Mouse (Mus musculus): ENCODE results near the gene Psmb3. TPM values are rescaled to one million over a fixed set of nuclear protein-coding genes. Genes with fewer than 3 reads are reported as not detected.

Gene Psmb3
- polyA plus RNA-seq, 3 experiments from 2014 or later, result 461 to 576 (median 475) TPM

- ATAC-seq, result no peak
Observed at GRCm38 (mm10) chr11:97758125-97758524, 54.9 kb downstream of the Psmb3 start.

GRCm38 (mm10) chr11:97758942-97759341 is 55.7 kb downstream of the Psmb3 start:
- no peak for ATAC-seq

- no peak for ATAC-seq
Observed at GRCm38 (mm10) chr11:97761638-97762037, 58.4 kb downstream of the Psmb3 start.

Other genes starting within 250 kb of the Psmb3 start
- gene 4933428G20Rik, start 203.1 kb upstream of the Psmb3 start, polyA plus RNA-seq (2017; shearing (Covaris generic)), result not detected
- not detected for gene Srcin1, start 127.2 kb upstream of the Psmb3 start, polyA plus RNA-seq (2017; shearing (Covaris generic))
- gene Epop, start 73.7 kb upstream of the Psmb3 start, polyA plus RNA-seq (2017; shearing (Covaris generic)), result under 1 TPM; 0.24 to 0.48 (median 0.45) TPM
- gene Mllt6, start 40.0 kb upstream of the Psmb3 start, polyA plus RNA-seq (2017; shearing (Covaris generic)), result 10 to 100 TPM; 13.4 to 17.0 (median 14.6) TPM
- gene Cisd3, start 17.6 kb upstream of the Psmb3 start, polyA plus RNA-seq (2017; shearing (Covaris generic)), result 100 to 1,000 TPM in 1 of 3 experiments, 10 to 100 TPM in 2; 69.0 to 129 (median 86.9) TPM
- 1 to 10 TPM; 4.6 to 6.9 (median 5.4) TPM for gene Pcgf2, start 2.9 kb upstream of the Psmb3 start, polyA plus RNA-seq (2017; shearing (Covaris generic))
- 1 to 10 TPM; 2.4 to 2.9 (median 2.6) TPM for gene Pip4k2b, start 41.3 kb downstream of the Psmb3 start, polyA plus RNA-seq (2017; shearing (Covaris generic))
- 10 to 100 TPM; 23.0 to 28.1 (median 23.0) TPM for gene Cwc25, start 63.2 kb downstream of the Psmb3 start, polyA plus RNA-seq (2017; shearing (Covaris generic))
- gene 1700001P01Rik, start 72.5 kb downstream of the Psmb3 start, polyA plus RNA-seq (2017; shearing (Covaris generic)), result under 1 TPM in 1 of 3 experiments, not detected in 2; 0.56 TPM
- 1,000 to 10,000 TPM in 2 of 3 experiments, 100 to 1,000 TPM in 1; 686 to 1,148 (median 1,072) TPM for gene Rpl23, start 79.0 kb downstream of the Psmb3 start, polyA plus RNA-seq (2017; shearing (Covaris generic))
- 10 to 100 TPM; 38.6 to 64.7 (median 40.7) TPM for gene Lasp1, start 95.6 kb downstream of the Psmb3 start, polyA plus RNA-seq (2017; shearing (Covaris generic))
- 1 to 10 TPM; 2.1 to 3.0 (median 2.3) TPM for gene B230217C12Rik, start 137.4 kb downstream of the Psmb3 start, polyA plus RNA-seq (2017; shearing (Covaris generic))
- gene Fbxo47, start 180.8 kb downstream of the Psmb3 start, polyA plus RNA-seq (2017; shearing (Covaris generic)), result 1 to 10 TPM in 1 of 3 experiments, under 1 TPM in 1, not detected in 1; 0.54 to 1.0 TPM